Mouse (Mus musculus): ENCODE data around the gene Xrcc2. TPM values are rescaled to one million over a fixed set of nuclear protein-coding genes. Genes with fewer than 3 reads are reported as not detected.
A peak's percentile ranks its signal among the peaks of the same experiment; 100 is the strongest.

Gene Xrcc2
- polyA plus RNA-seq, 1 experiment: 1.6 TPM

DNA sequence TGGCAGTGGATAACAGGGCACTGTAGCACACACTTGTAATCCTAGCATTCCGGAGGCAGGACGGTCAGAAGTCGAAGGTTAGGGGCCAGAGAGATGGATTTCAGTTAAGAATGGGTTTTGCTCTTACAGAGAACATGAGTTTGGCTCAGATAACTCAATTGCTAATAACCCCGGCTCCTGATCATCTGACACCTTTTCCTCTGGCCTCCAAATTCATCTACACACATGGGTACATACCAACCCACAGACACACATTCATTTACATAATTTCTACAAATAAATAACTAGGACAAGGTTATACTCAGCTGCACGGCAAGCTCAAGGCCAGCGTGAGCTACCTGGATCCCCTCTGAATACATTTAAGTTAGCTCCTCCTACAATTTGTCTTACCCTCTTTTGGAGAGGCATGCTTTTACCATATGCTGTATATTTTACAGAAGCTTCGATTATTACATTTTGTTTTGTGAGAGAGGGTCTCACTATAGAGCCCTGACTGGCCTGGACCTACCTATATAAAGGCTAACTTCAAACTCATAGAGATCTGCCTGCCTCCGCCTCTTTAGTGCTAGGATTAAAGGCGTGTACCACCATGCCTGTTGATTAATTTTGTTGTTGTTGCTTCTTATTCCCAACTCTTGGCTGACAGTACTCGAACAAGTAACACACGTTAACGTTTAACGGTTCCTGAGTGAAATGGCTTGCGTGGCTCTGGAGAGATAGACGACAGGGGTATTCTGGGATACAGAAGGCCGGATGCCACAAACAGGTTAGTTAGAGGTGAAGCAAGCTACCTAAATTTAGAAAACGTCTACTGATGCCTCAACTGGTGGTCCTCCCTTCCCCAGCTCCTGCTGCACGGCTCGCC is 691 bp downstream of the Xrcc2 start:
- Histone ChIP-seq H3K4me3 (ENCODE audit: low read depth, low read length) (peak overlapping the region; percentile 80), H3K27me3 (ENCODE audit: control insufficient read depth, insufficient read depth, low read length) (no peaks in the 10 kb centered on the region), H3K4me1 (ENCODE audit: control insufficient read depth, insufficient read depth, insufficient read length, low read length) (no peaks in the 10 kb centered on the region; the same call in 1 of the 2 replicates), H3K36me3 (ENCODE audit: control insufficient read depth, insufficient read depth, low read length) (no peaks in the 10 kb centered on the region), H3K27ac (ENCODE audit: insufficient read depth, low read depth, low read length) (no peak overlapping the region)
- WGBS: 20% methylated on average over 19 of the region's 19 CpGs
- TF ChIP-seq CTCF (IDR thresholded peaks at IDR 0.05; ENCODE audit: extremely low read depth, insufficient read length, insufficient replicate concordance, low read depth, low read length) (no peak), POLR2A (IDR thresholded peaks at IDR 0.05; ENCODE audit: low read depth, low read length) (no peak)

DNA sequence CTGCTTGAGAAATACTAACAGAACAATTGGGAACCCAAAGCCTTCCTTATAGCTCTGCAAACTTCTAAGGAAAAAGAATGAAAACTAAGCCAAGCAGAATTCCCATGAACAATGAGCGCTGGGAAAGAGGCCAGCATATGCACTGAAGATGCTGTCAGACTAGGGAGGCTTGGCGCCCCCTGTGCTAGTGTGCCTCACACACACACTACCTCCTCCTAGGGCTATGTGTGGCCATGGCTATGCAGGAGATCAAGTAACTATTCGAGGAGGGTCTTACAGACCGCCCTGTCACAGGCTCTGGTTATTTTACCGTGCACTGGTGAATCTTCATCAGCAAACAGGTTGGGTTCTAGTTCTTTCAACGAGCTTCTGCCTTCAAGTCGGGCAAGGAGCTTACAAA is 7.7 kb downstream of the Xrcc2 start:
- H3K4me3 ChIP-seq (ENCODE audit: low read depth, low read length): no peak overlapping the region
- H3K27me3 ChIP-seq (ENCODE audit: control insufficient read depth, insufficient read depth, low read length): no peaks in the 10 kb centered on the region
- TF ChIP-seq CTCF (IDR thresholded peaks at IDR 0.05; ENCODE audit: extremely low read depth, insufficient read length, insufficient replicate concordance, low read depth, low read length): no peak
- TF ChIP-seq POLR2A (IDR thresholded peaks at IDR 0.05; ENCODE audit: low read depth, low read length): no peak
- H3K27ac ChIP-seq (ENCODE audit: insufficient read depth, low read depth, low read length): no peak overlapping the region
- no peaks in the 10 kb centered on the region for H3K36me3 ChIP-seq (ENCODE audit: control insufficient read depth, insufficient read depth, low read length)
- WGBS: 90% methylated on average over 7 of the region's 7 CpGs
- no peaks in the 10 kb centered on the region for H3K4me1 ChIP-seq (ENCODE audit: control insufficient read depth, insufficient read depth, insufficient read length, low read length)

DNA sequence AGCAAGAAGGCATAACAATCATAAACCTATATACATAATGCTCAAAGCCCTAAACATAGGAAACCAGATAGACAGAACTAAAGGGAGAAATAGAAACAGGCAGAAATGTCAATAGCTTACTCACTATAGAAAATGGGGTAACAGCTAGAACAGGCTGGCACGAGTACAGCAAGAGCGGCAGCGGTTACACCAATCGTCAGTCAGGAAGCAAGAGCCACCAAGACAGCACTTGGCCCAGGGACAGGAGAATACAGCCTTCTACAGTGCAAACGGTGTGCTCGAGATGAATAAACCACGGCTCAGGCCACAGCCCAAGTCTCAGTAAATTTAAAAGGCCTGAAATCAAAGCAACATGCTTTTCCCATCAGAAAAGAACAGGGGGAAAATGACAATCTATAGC is 9.4 kb downstream of the Xrcc2 start:
- Histone ChIP-seq H3K4me1 (ENCODE audit: control insufficient read depth, insufficient read depth, insufficient read length, low read length) (no peaks in the 10 kb centered on the region), H3K27me3 (ENCODE audit: control insufficient read depth, insufficient read depth, low read length) (no peaks in the 10 kb centered on the region), H3K36me3 (ENCODE audit: control insufficient read depth, insufficient read depth, low read length) (no peaks in the 10 kb centered on the region), H3K27ac (ENCODE audit: insufficient read depth, low read depth, low read length) (no peak overlapping the region), H3K4me3 (ENCODE audit: low read depth, low read length) (no peak overlapping the region)
- TF ChIP-seq CTCF (IDR thresholded peaks at IDR 0.05; ENCODE audit: extremely low read depth, insufficient read length, insufficient replicate concordance, low read depth, low read length): no peak
- TF ChIP-seq POLR2A (IDR thresholded peaks at IDR 0.05; ENCODE audit: low read depth, low read length): no peak
- 78% methylated on average over 7 of the region's 7 CpGs for WGBS

DNA sequence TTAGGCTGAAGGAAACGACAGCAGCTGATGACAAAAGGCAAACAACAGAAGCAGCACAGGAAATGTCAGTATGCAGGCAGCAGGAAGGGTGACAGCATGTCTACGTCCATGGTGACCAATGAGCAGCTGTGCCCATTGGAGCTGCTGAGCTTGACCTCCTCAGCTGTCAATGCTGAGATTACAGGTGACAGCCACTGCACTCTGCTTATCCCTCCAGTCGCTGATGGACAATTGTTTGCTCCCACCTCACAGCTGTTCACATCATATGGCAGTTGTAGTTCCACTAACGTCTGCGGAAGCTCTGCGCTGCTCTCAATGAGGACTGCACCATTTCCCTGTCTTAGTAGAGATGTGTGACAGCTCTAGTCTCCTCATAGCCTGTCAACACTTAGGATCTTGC is 9.8 kb downstream of the Xrcc2 start:
- H3K36me3 ChIP-seq (ENCODE audit: control insufficient read depth, insufficient read depth, low read length): no peaks in the 10 kb centered on the region
- no peaks in the 10 kb centered on the region for H3K4me1 ChIP-seq (ENCODE audit: control insufficient read depth, insufficient read depth, insufficient read length, low read length)
- WGBS: 75% methylated on average over 6 of the region's 6 CpGs
- no peaks in the 10 kb centered on the region for H3K27me3 ChIP-seq (ENCODE audit: control insufficient read depth, insufficient read depth, low read length)
- no peak overlapping the region for H3K27ac ChIP-seq (ENCODE audit: insufficient read depth, low read depth, low read length)
- TF ChIP-seq CTCF (IDR thresholded peaks at IDR 0.05; ENCODE audit: extremely low read depth, insufficient read length, insufficient replicate concordance, low read depth, low read length): no peak
- no peak for TF ChIP-seq POLR2A (IDR thresholded peaks at IDR 0.05; ENCODE audit: low read depth, low read length)
- no peak overlapping the region for H3K4me3 ChIP-seq (ENCODE audit: low read depth, low read length)

DNA sequence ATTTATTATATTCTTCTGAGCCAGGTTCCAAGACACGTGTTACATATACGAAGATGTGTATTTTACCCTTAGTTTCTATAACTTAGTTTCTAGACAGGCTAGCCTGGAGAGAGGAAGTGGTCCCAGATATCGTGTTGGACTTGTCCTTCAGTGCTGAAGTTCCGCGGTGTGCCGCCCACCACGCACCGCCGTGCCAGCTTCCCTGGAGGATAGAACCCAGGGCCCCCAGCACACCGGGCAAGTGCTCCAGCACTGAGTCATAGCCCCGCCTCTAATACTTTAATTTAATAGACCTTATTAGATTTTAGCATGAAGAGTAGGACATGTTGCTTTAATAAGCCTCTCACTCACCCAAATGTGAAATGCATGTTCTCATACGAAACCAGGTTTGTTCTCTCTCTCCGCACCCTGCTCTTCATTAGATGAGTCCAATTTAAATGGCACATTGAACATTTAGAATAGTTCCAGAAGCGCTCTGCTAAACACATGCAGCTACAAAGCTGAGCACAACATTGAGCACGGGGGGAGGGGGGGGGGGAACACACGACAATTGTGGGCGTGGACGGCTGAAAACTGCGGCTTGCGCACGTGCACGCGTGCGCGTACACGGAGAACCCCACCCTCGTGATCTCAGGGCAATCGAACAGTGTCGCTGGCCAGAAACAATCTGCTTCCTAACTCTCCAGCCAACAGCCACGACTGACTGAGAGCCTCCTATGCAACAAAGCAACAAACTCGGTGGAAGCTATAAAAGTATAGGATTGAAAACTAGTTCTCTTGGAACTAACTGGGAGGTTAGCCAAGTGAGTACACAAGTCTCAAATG is 33.7 kb downstream of the Xrcc2 start:
- no peaks in the 10 kb centered on the region for H3K4me1 ChIP-seq (ENCODE audit: control insufficient read depth, insufficient read depth, insufficient read length, low read length)
- H3K36me3 ChIP-seq (ENCODE audit: control insufficient read depth, insufficient read depth, low read length): no peaks in the 10 kb centered on the region
- WGBS: 88% methylated on average over 31 of the region's 31 CpGs
- no peaks in the 10 kb centered on the region for H3K27me3 ChIP-seq (ENCODE audit: control insufficient read depth, insufficient read depth, low read length)
- H3K4me3 ChIP-seq (ENCODE audit: low read depth, low read length): no peak overlapping the region
- H3K27ac ChIP-seq (ENCODE audit: insufficient read depth, low read depth, low read length): no peak overlapping the region
- TF ChIP-seq CTCF (IDR thresholded peaks at IDR 0.05; ENCODE audit: extremely low read depth, insufficient read length, insufficient replicate concordance, low read depth, low read length) (no peak), POLR2A (IDR thresholded peaks at IDR 0.05; ENCODE audit: low read depth, low read length) (no peak)

DNA sequence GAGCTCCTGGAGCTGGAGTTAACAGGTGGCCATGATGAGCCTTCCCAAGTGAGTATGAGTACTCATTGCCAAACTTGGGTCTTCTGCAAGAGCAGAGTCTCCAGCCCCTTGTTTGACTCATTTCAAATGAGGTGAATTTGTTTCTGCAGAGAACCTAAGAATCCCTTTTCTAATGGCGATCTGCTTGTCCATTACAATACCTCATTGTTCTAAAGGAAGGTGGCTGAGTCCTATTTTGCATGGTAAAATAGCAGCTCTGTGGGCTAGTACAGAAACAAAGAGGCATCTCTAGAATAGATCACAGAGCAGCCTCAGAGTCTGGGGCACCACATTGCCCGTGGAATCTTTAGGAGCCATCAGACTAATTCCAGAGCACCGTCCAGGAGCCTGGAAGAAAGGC is 34.6 kb downstream of the Xrcc2 start:
- Histone ChIP-seq H3K4me3 (ENCODE audit: low read depth, low read length) (no peak overlapping the region), H3K4me1 (ENCODE audit: control insufficient read depth, insufficient read depth, insufficient read length, low read length) (no peaks in the 10 kb centered on the region), H3K27ac (ENCODE audit: insufficient read depth, low read depth, low read length) (no peak overlapping the region), H3K27me3 (ENCODE audit: control insufficient read depth, insufficient read depth, low read length) (no peaks in the 10 kb centered on the region), H3K36me3 (ENCODE audit: control insufficient read depth, insufficient read depth, low read length) (no peaks in the 10 kb centered on the region)
- TF ChIP-seq POLR2A (IDR thresholded peaks at IDR 0.05; ENCODE audit: low read depth, low read length) (no peak), CTCF (IDR thresholded peaks at IDR 0.05; ENCODE audit: extremely low read depth, insufficient read length, insufficient replicate concordance, low read depth, low read length) (no peak)
- 87% methylated on average over 3 of the region's 3 CpGs for WGBS

DNA sequence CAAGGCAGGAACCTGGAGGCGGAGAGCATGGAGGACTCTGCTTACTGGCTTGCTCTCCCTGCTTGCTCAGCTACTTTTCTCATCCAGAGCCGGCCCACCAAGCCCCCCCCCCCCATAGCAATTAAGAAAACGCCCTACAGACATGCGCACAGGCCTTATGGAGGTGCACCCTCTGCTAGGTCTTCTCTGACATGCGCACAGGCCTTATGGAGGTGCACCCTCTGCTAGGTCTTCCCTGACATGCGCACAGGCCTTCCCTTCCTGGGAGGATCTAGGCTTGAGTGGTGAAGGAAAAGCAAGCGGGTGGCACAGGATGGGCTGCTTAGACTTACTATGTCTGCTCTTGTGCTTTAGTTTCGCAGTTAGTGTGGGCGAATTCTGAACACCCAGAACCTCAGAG is 37.3 kb downstream of the Xrcc2 start:
- no peaks in the 10 kb centered on the region for H3K4me1 ChIP-seq (ENCODE audit: control insufficient read depth, insufficient read depth, insufficient read length, low read length)
- 84% methylated on average over 9 of the region's 9 CpGs for WGBS
- no peaks in the 10 kb centered on the region for H3K27me3 ChIP-seq (ENCODE audit: control insufficient read depth, insufficient read depth, low read length)
- TF ChIP-seq POLR2A (IDR thresholded peaks at IDR 0.05; ENCODE audit: low read depth, low read length) (no peak), CTCF (IDR thresholded peaks at IDR 0.05; ENCODE audit: extremely low read depth, insufficient read length, insufficient replicate concordance, low read depth, low read length) (no peak)
- H3K4me3 ChIP-seq (ENCODE audit: low read depth, low read length): no peak overlapping the region
- no peaks in the 10 kb centered on the region for H3K36me3 ChIP-seq (ENCODE audit: control insufficient read depth, insufficient read depth, low read length)
- no peak overlapping the region for H3K27ac ChIP-seq (ENCODE audit: insufficient read depth, low read depth, low read length)

Data from small intestine, adult 2 months (tissue).